Mouse (Mus musculus) MEL (cell line): ENCODE results near the gene Aldoc. TPM values are rescaled to one million over a fixed set of nuclear protein-coding genes. Genes with fewer than 3 reads are reported as not detected.
"Not testable (repeated sequence)": the region's sequence is repeated elsewhere in the genome, so short reads cannot be mapped to it uniquely, and the experiment has no call there.

Experiments
- DNase-seq: peaks from one replicate; pipeline ENCODE4 v3.0.0; 2011; ENCODE audit warnings: low read depth, low spot score
- H3K27ac ChIP-seq: 2 replicates; pipeline ENCODE4 v1.5.1; 2012; ENCODE audit warnings: low read depth, mild to moderate bottlenecking, control low read depth, low read length, moderate library complexity; ENCODE audit not compliant: control insufficient read depth
- H3K27me3 ChIP-seq, 2 experiments: fragments of 150-350 bp in 1 of 2; sonication (generic) in 1 of 2; 2 replicates each; pipeline ENCODE4 v1.6.1; 2012; ENCODE audit warnings: low read length in 2 of 2, mild to moderate bottlenecking in 2 of 2, improper control_type of control experiment in 1 of 2, moderate library complexity in 1 of 2; ENCODE audit not compliant: insufficient read depth in 2 of 2, control insufficient read depth in 1 of 2
- H3K36me3 ChIP-seq, 2 experiments: 2 replicates each; pipeline ENCODE4 v1.6.1; 2012 to 2014; ENCODE audit warnings: low read length in 2 of 2, improper control_type of control experiment in 1 of 2, inconsistent platforms in 1 of 2, mild to moderate bottlenecking in 1 of 2; ENCODE audit not compliant: insufficient read depth in 2 of 2, control insufficient read depth in 1 of 2
- H3K4me1 ChIP-seq, 2 experiments: fragments of 150-350 bp in 1 of 2; sonication (generic) in 1 of 2; 2 replicates each; pipeline ENCODE4 v1.6.1; 2012; ENCODE audit warnings: low read length in 2 of 2, improper control_type of control experiment in 1 of 2, mild to moderate bottlenecking in 1 of 2; ENCODE audit not compliant: insufficient read depth in 2 of 2, control insufficient read depth in 1 of 2
- H3K4me3 ChIP-seq, 2 experiments: fragments of 150-350 bp in 1 of 2; sonication (generic) in 1 of 2; 2 replicates each; pipeline ENCODE4 v1.5.1; 2012; ENCODE audit warnings: low read depth in 2 of 2, low read length in 2 of 2, mild to moderate bottlenecking in 2 of 2, moderate library complexity in 2 of 2, control low read depth in 1 of 2, improper control_type of control experiment in 1 of 2; ENCODE audit not compliant: control insufficient read depth in 1 of 2, insufficient read depth in 1 of 2
- H3K79me2 ChIP-seq: 2 replicates; pipeline ENCODE4 v1.6.1; 2012; ENCODE audit warnings: mild to moderate bottlenecking, low read length, moderate library complexity; ENCODE audit not compliant: control insufficient read depth, poor library complexity, insufficient read depth
- H3K9ac ChIP-seq: 2 replicates; pipeline ENCODE4 v1.6.1; 2012; ENCODE audit warnings: low read depth, mild to moderate bottlenecking, control low read depth, low read length, moderate library complexity; ENCODE audit not compliant: control insufficient read depth, poor library complexity, severe bottlenecking
- H3K9me3 ChIP-seq: fragments of 150-350 bp; sonication (generic); replicated peaks from 2 replicates; pipeline ENCODE4 v1.6.1; 2012; ENCODE audit warnings: mild to moderate bottlenecking, low read length, improper control_type of control experiment, moderate library complexity; ENCODE audit not compliant: insufficient read depth
- CHD1 ChIP-seq: IDR thresholded peaks from 2 replicates; pipeline ENCODE4 v1.6.1; 2012; ENCODE audit warnings: low read depth, mild to moderate bottlenecking, inconsistent platforms, low read length, improper control_type of control experiment
- CHD2 ChIP-seq: IDR thresholded peaks from 2 replicates; pipeline ENCODE4 v1.6.1; 2011; ENCODE audit warnings: low read length, improper control_type of control experiment
- CTCF ChIP-seq, 3 experiments: IDR thresholded peaks in 2 of 3; conservative IDR thresholded peaks in 1 of 3; 2 replicates each; pipeline ENCODE4 v1.5.1; 2011 to 2012; ENCODE audit warnings: low read length in 3 of 3, low read depth in 2 of 3, mild to moderate bottlenecking in 2 of 3, improper control_type of control experiment in 1 of 3, inconsistent platforms in 1 of 3, mixed read lengths in 1 of 3, moderate library complexity in 1 of 3; ENCODE audit not compliant: control insufficient read depth in 1 of 3, insufficient read depth in 1 of 3, poor library complexity in 1 of 3, severe bottlenecking in 1 of 3
- E2F4 ChIP-seq: IDR thresholded peaks from 2 replicates; pipeline ENCODE4 v1.6.1; 2011; ENCODE audit warnings: low read depth, low read length, improper control_type of control experiment, borderline replicate concordance
- EP300 ChIP-seq, 2 experiments: IDR thresholded peaks; 2 replicates each; pipeline ENCODE4 v1.6.1; 2011; ENCODE audit warnings: improper control_type of control experiment in 2 of 2, low read length in 2 of 2, low read depth in 1 of 2, mild to moderate bottlenecking in 1 of 2
- ETS1 ChIP-seq: IDR thresholded peaks from 2 replicates; pipeline ENCODE4 v1.6.1; 2012; ENCODE audit warnings: low read depth, mild to moderate bottlenecking, inconsistent platforms, low read length, improper control_type of control experiment, moderate library complexity
- GATA1 ChIP-seq: IDR thresholded peaks from 2 replicates; pipeline ENCODE4 v1.6.1; 2011; ENCODE audit warnings: low read depth, low read length, improper control_type of control experiment
- MAX ChIP-seq: IDR thresholded peaks from 2 replicates; pipeline ENCODE4 v1.6.1; 2011; ENCODE audit warnings: low read length, improper control_type of control experiment
- MXI1 ChIP-seq: IDR thresholded peaks from 2 replicates; pipeline ENCODE4 v1.6.1; 2011; ENCODE audit warnings: mild to moderate bottlenecking, low read depth, low read length, improper control_type of control experiment
- NRF1 ChIP-seq: IDR thresholded peaks from 2 replicates; pipeline ENCODE4 v1.6.1; 2014; ENCODE audit warnings: low read depth, mild to moderate bottlenecking, inconsistent platforms, low read length, improper control_type of control experiment, moderate library complexity; ENCODE audit not compliant: poor library complexity, insufficient read depth, severe bottlenecking
- POLR2A ChIP-seq, 2 experiments: IDR thresholded peaks; 2 replicates each; pipeline ENCODE4 v1.6.1; 2011 to 2012; ENCODE audit warnings: low read length in 2 of 2, mild to moderate bottlenecking in 2 of 2, control low read depth in 1 of 2, improper control_type of control experiment in 1 of 2, low read depth in 1 of 2, moderate library complexity in 1 of 2; ENCODE audit not compliant: control insufficient read depth in 1 of 2, insufficient read depth in 1 of 2, poor library complexity in 1 of 2
- RAD21 ChIP-seq: IDR thresholded peaks from 2 replicates; pipeline ENCODE4 v1.6.1; 2011; ENCODE audit warnings: mild to moderate bottlenecking, low read depth, low read length, improper control_type of control experiment
- RCOR1 ChIP-seq: IDR thresholded peaks from 2 replicates; pipeline ENCODE4 v1.6.1; 2012; ENCODE audit warnings: low read depth, mild to moderate bottlenecking, inconsistent platforms, low read length, improper control_type of control experiment
- SMC3 ChIP-seq: IDR thresholded peaks from 2 replicates; pipeline ENCODE4 v1.6.1; 2011; ENCODE audit warnings: low read depth, low read length, improper control_type of control experiment
- TAL1 ChIP-seq: IDR thresholded peaks from 2 replicates; pipeline ENCODE4 v1.6.1; 2012; ENCODE audit warnings: mild to moderate bottlenecking, inconsistent platforms, low read length, moderate library complexity, mixed read lengths
- TCF12 ChIP-seq: IDR thresholded peaks from 2 replicates; pipeline ENCODE4 v1.6.1; 2014; ENCODE audit warnings: low read depth, mild to moderate bottlenecking, inconsistent platforms, low read length, improper control_type of control experiment, moderate library complexity
- UBTF ChIP-seq: IDR thresholded peaks from 2 replicates; pipeline ENCODE4 v1.6.1; 2012; ENCODE audit warnings: low read depth, mild to moderate bottlenecking, inconsistent platforms, low read length, improper control_type of control experiment, moderate library complexity, borderline replicate concordance; ENCODE audit not compliant: insufficient read depth
- USF1 ChIP-seq: IDR thresholded peaks from 2 replicates; pipeline ENCODE4 v1.6.1; 2014; ENCODE audit warnings: low read depth, mild to moderate bottlenecking, inconsistent platforms, low read length, improper control_type of control experiment, moderate library complexity
- ZNF384 ChIP-seq: IDR thresholded peaks from 2 replicates; pipeline ENCODE4 v1.6.1; 2012; ENCODE audit warnings: low read depth, mild to moderate bottlenecking, inconsistent platforms, low read length, improper control_type of control experiment
- polyA plus RNA-seq, 2 experiments: library from polyadenylated mRNA; stranded (reverse) in 1 of 2; unstranded in 1 of 2; fragments of >175 nt in 1 of 2; fragments of >200 nt in 1 of 2; gene quantifications; 2 replicates each; pipeline versions ENCODE4 v1.2.1 to v1.2.4; 2012; ENCODE audit warnings: low replicate concordance in 2 of 2, low read depth in 1 of 2; ENCODE audit not compliant: insufficient read length in 2 of 2, insufficient read depth in 1 of 2, missing spikeins in 1 of 2
- total RNA-seq: library from RNA; depleted of rRNA; stranded (reverse); fragments of 300-350 nt; gene quantifications from 2 replicates; pipeline ENCODE4 v1.2.3, GENCODE M21; 2012

Aldoc gene
- total and polyA plus RNA-seq, 3 experiments: 3.0 to 8.1 TPM; not detected in 1

DNA sequence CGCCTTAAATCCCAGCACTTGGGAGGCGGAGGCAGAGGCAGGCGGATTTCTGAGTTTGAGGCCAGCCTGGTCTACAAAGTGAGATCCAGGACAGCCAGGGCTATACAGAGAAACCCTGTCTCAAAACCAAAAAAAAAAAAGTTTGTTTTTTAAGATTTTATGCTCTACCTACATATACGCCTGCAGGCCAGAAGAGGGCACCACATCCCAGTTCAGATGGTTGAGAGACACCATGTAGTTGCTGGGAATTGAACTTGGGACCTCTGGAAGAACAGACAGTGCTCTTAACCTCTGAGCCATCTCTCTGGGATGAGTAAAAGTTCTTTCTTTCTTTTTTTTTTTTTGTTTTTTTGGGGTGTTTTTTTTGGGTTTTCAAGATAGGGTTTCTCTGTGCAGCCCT lies 46.6 kb upstream of the Aldoc start:
- H3K27ac ChIP-seq, H3K27me3 ChIP-seq, H3K79me2 ChIP-seq, H3K4me3 ChIP-seq, H3K4me1 ChIP-seq, H3K9me3 ChIP-seq, H3K9ac ChIP-seq: not testable (repeated sequence)
- DNase-seq: peak; percentile 77
- TF ChIP-seq RAD21 (peak; percentile 41), ZNF384 (peak; percentile 90), SMC3 (peak; percentile 41), CTCF (IDR thresholded peaks at IDR 0.05 in 2 of 3, conservative IDR thresholded peaks at IDR 0.05 in 1 of 3; ENCODE audit: control insufficient read depth in 1 of 3, insufficient read depth in 1 of 3, low read depth in 2 of 3, low read length in 3 of 3, poor library complexity in 1 of 3, severe bottlenecking in 1 of 3) (peak; percentile 42 to 64 (median 61))
- H3K36me3 ChIP-seq: peaks cover 0 to 36% of the 10 kb centered on the region in 2 experiments; a peak in 2 of 4 replicates

DNA sequence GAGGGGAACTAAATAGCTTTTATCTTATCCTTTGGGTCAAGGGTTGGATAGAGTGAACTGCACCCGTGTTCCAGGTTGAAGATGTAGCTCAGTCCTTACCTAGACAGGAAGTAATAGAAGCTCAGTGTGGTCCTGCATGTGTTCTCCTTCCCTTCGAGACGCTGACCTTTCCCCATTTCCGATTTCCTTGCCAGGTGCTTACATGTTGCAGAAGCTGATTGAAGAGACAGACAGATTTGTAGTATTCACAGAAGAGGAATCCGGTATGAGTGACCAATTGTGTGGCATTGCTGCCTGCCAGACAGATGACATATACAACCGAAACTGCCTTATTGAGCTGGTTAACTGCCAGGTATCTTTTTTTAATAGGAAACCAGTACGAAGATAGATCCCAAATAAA lies 43.9 kb upstream of the Aldoc start:
- no peak overlapping the region for H3K9ac ChIP-seq
- peaks cover 0 to 43% of the 10 kb centered on the region in 2 experiments; a peak in 2 of 4 replicates for H3K36me3 ChIP-seq
- no peak overlapping the region for H3K27ac ChIP-seq
- no peak for DNase-seq
- no peaks in the 10 kb centered on the region for H3K79me2 ChIP-seq
- 0 out of 4 replicates have a peak, but pooled peaks cover 0 to 2% of the 10 kb centered on the region in 2 experiments for H3K4me1 ChIP-seq
- H3K4me3 ChIP-seq: no peak overlapping the region
- H3K27me3 ChIP-seq: no peaks in the 10 kb centered on the region
- no peaks in the 10 kb centered on the region for H3K9me3 ChIP-seq
- TF ChIP-seq EP300 (IDR thresholded peaks at IDR 0.05; ENCODE audit: low read depth in 1 of 2, low read length in 2 of 2) (no peak), MXI1 (no peak), E2F4 (no peak), TAL1 (no peak), MAX (no peak)

DNA sequence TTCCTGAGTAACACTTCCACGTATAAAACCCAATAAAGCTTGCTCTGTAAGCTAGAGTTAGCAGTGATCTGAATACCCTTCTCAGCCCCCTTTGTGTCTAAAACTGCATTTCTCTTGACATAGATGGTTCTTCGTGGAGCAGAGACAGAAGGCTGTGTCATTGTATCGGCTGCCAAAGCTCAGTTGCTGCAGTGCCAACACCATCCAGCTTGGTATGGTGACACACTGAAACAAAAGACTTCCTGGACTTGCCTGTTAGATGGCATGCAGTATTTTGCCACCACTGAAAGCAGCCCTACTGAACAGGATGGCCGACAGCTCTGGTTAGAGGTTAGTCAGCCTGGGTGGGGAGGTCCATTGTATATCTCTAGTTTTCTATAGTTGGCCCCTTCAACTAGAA lies 43.2 kb upstream of the Aldoc start:
- Histone ChIP-seq H3K4me1 (0 out of 4 replicates have a peak, but pooled peaks cover 0 to 2% of the 10 kb centered on the region in 2 experiments), H3K79me2 (no peaks in the 10 kb centered on the region), H3K9ac (no peak overlapping the region), H3K9me3 (no peaks in the 10 kb centered on the region), H3K36me3 (peaks cover 0 to 46% of the 10 kb centered on the region in 2 experiments; a peak in 2 of 4 replicates), H3K27ac (no peak overlapping the region), H3K27me3 (no peaks in the 10 kb centered on the region), H3K4me3 (no peak overlapping the region)
- no peak for DNase-seq
- no peak for TF ChIP-seq ZNF384
- TF ChIP-seq GATA1: no peak
- TF ChIP-seq EP300 (IDR thresholded peaks at IDR 0.05; ENCODE audit: low read depth in 1 of 2, low read length in 2 of 2): no peak
- no peak for TF ChIP-seq CHD1
- TF ChIP-seq CHD2: no peak
- no peak for TF ChIP-seq TCF12
- TF ChIP-seq UBTF: no peak
- TF ChIP-seq USF1: no peak
- TF ChIP-seq RCOR1: no peak
- no peak for TF ChIP-seq ETS1
- TF ChIP-seq TAL1: no peak
- no peak for TF ChIP-seq E2F4
- no peak for TF ChIP-seq POLR2A (IDR thresholded peaks at IDR 0.05; ENCODE audit: control insufficient read depth in 1 of 2, insufficient read depth in 1 of 2, low read depth in 1 of 2, low read length in 2 of 2, poor library complexity in 1 of 2)
- TF ChIP-seq SMC3: no peak
- TF ChIP-seq MAX: no peak
- TF ChIP-seq RAD21: no peak
- TF ChIP-seq NRF1: no peak
